Mouse (Mus musculus): ENCODE measurements around the gene Atxn2. TPM values are rescaled to one million over a fixed set of nuclear protein-coding genes. Genes with fewer than 3 reads are reported as not detected.
A peak's percentile ranks its signal among the peaks of the same experiment; 100 is the strongest.

Atxn2 gene
- 111 and 112 TPM in 2 replicates for polyA plus RNA-seq (2012; rRNA removed)

DNA sequence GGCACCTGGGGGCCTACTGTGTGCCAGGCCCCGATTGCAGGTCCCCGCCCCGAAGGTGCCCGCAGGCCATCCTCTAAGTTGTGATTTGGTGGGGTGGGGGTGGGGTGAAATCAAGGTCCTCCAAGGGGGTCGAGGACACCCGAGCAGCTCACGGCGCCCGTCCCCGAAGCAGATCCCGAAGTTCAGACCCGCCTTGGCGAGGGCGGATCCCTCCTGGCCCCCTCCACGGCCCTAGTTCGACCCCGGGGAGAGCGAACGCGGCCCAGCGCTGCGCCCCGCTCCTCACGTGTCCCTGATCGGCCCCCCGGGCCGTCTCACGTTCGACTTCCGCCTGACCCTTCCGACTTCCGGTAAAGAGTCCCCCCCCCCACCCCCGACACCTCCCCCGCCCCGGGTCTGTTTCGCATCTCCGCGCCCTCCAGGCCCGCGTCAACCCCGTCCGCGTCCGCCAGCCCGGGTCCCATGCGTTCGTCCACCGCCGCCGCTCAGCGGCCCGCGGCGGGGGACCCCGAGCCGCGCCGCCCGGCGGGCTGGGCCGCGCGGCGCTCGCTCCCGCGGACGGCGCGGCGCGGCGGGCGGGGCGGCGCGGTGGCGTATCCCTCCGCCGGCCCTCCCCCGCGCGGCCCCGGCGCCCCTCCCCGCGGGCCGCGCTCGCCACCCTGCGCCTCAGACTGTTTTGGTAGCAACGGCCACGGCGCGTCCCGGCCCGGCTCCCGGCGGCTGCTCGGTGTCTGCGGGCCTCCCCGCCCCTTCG, at the start of gene Atxn2:
Atxn2 (plus strand) TSS at position 164 of the 754 bp plus-strand sequence.
- Histone ChIP-seq H3K27ac (ENCODE audit: insufficient read depth, low read depth, low read length) (peak within 1 kb of the TSS; percentile 97), H3K4me1 (ENCODE audit: control insufficient read depth, insufficient read depth, low read length) (peaks cover 20% of the 10 kb centered on the region; the same call in 1 of the 2 replicates), H3K4me3 (ENCODE audit: insufficient read depth, low read depth, low read length) (peak within 1 kb of the TSS; percentile 89), H3K27me3 (replicated peaks; ENCODE audit: control insufficient read depth, insufficient read depth, low read length) (no peaks in the 10 kb centered on the region), H3K36me3 (ENCODE audit: control insufficient read depth, insufficient read depth, low read length) (no peaks in the 10 kb centered on the region)
- 5% methylated on average over 94 of the region's 103 CpGs for WGBS
- no peak for TF ChIP-seq CTCF (conservative IDR thresholded peaks at IDR 0.05; ENCODE audit: insufficient read depth, insufficient read length, low read depth, low read length)
- TF ChIP-seq POLR2A (IDR thresholded peaks at IDR 0.05; ENCODE audit: low read depth, low read length) = peak; percentile 87
- DNase-seq = peak; percentile 90

DNA sequence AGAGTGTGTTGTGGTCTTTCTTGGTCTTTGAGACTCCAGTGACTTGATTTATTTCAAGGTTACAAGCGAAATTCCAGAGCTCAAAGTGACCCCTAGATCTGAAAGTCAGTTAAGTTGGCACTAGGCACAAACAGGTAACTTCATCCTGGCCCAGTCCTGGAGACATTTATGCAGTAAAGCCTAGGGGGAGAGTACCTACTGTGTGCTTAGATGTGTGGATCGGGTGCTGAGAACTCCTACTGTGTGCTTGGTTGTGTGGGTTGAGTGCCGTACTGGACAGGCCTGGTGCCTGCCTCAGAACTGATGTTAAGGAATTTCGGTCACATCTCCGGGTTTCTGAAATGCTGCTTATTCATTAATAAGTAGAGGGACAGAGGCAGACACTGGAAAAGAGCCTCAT, 49.6 kb upstream of the Atxn2 start:
- no peak for DNase-seq
- TF ChIP-seq POLR2A (IDR thresholded peaks at IDR 0.05; ENCODE audit: low read depth, low read length) (no peak), CTCF (conservative IDR thresholded peaks at IDR 0.05; ENCODE audit: insufficient read depth, insufficient read length, low read depth, low read length) (no peak)

DNA sequence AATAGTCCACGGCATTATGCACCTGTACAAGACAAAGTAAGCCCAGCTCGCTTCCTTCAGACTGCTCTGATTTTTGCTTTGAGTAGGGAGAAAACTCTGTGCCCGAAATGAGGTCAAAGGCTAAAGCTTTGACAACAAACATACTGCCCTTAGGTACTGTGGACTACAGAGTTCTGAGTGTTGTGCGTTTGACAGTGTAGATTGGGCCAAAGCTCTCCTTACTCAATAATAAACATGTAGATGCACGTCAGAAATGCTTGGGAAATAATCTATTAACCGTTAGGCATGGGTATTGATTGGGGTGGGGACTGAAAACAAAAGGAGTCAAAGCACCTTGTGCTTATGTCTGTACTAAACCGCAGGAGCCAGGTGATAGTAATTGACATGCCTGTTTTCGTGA, 47.7 kb upstream of the Atxn2 start:
- WGBS = 61% methylated on average over 8 of the region's 8 CpGs

More for the DNA sequence above, 49.6 kb upstream of the Atxn2 start:
- peak overlapping the region; percentile 61 for H3K4me3 ChIP-seq (ENCODE audit: insufficient read depth, low read depth, low read length)
- peaks cover 3% of the 10 kb centered on the region for H3K36me3 ChIP-seq (ENCODE audit: control insufficient read depth, insufficient read depth, low read length)
- no peaks in the 10 kb centered on the region for H3K27me3 ChIP-seq (replicated peaks; ENCODE audit: control insufficient read depth, insufficient read depth, low read length)
- WGBS = 39% methylated on average over 5 of the region's 5 CpGs
- peak overlapping the region; percentile 79 for H3K27ac ChIP-seq (ENCODE audit: insufficient read depth, low read depth, low read length)
- peaks cover 16% of the 10 kb centered on the region for H3K4me1 ChIP-seq (ENCODE audit: control insufficient read depth, insufficient read depth, low read length)

DNA sequence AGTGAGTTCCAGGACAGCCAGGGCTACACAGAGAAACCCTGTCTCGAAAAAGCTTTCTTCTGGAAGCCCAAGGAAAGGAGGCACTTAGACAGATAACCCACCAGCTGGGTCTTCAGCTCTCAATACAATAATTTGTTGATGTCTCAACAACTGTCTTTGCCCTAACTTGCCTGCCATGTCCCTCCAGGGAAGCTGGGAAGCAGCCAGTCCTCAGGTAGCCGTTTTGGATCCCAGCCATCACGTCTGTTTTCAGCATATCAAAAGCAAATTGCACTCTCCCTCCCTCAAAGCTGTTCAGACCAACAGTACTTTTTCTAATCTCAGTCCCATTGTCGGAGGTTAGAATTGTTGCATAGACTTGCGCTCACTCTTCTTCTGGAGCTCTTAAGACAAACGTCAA, 47.1 kb upstream of the Atxn2 start:
- DNase-seq = peak; percentile 29
- no peak for TF ChIP-seq CTCF (conservative IDR thresholded peaks at IDR 0.05; ENCODE audit: insufficient read depth, insufficient read length, low read depth, low read length)
- TF ChIP-seq POLR2A (IDR thresholded peaks at IDR 0.05; ENCODE audit: low read depth, low read length) = no peak
- Histone ChIP-seq H3K27me3 (replicated peaks; ENCODE audit: control insufficient read depth, insufficient read depth, low read length) (no peaks in the 10 kb centered on the region), H3K27ac (ENCODE audit: insufficient read depth, low read depth, low read length) (no peak overlapping the region), H3K4me1 (ENCODE audit: control insufficient read depth, insufficient read depth, low read length) (peaks cover 25% of the 10 kb centered on the region), H3K36me3 (ENCODE audit: control insufficient read depth, insufficient read depth, low read length) (peaks cover 5% of the 10 kb centered on the region), H3K4me3 (ENCODE audit: insufficient read depth, low read depth, low read length) (no peak overlapping the region)
- 69% methylated on average over 6 of the region's 6 CpGs for WGBS

More for the DNA sequence above, 47.7 kb upstream of the Atxn2 start:
- Histone ChIP-seq H3K4me3 (ENCODE audit: insufficient read depth, low read depth, low read length) (no peak overlapping the region), H3K36me3 (ENCODE audit: control insufficient read depth, insufficient read depth, low read length) (peaks cover 5% of the 10 kb centered on the region), H3K4me1 (ENCODE audit: control insufficient read depth, insufficient read depth, low read length) (peaks cover 25% of the 10 kb centered on the region), H3K27me3 (replicated peaks; ENCODE audit: control insufficient read depth, insufficient read depth, low read length) (no peaks in the 10 kb centered on the region), H3K27ac (ENCODE audit: insufficient read depth, low read depth, low read length) (no peak overlapping the region; the same call in 1 of the 2 replicates)
- TF ChIP-seq POLR2A (IDR thresholded peaks at IDR 0.05; ENCODE audit: low read depth, low read length) = no peak
- TF ChIP-seq CTCF (conservative IDR thresholded peaks at IDR 0.05; ENCODE audit: insufficient read depth, insufficient read length, low read depth, low read length) = no peak
- DNase-seq = peak; percentile 34

DNA sequence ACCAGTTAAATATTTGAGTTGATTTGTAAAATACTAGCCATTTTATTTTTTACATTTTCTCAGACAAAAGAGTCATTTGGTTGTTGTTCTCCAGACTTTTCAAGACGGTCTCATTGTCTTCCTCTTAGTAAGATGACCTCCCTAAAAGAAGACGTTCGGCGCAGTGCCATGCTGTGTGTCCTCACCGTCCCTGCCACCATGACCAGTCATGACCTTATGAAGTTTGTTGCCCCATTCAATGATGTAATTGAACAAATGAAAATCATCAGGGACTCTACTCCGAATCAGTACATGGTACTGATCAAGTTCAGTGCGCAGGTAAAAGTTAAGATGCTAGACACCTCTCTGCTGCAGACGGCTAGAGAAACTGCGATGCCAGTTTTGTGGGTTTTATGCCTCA, 46.2 kb upstream of the Atxn2 start:
- peaks cover 20% of the 10 kb centered on the region for H3K4me1 ChIP-seq (ENCODE audit: control insufficient read depth, insufficient read depth, low read length)
- WGBS = 93% methylated on average over 9 of the region's 9 CpGs
- no peak overlapping the region for H3K27ac ChIP-seq (ENCODE audit: insufficient read depth, low read depth, low read length)
- TF ChIP-seq CTCF (conservative IDR thresholded peaks at IDR 0.05; ENCODE audit: insufficient read depth, insufficient read length, low read depth, low read length) = no peak
- TF ChIP-seq POLR2A (IDR thresholded peaks at IDR 0.05; ENCODE audit: low read depth, low read length) = no peak
- H3K27me3 ChIP-seq (replicated peaks; ENCODE audit: control insufficient read depth, insufficient read depth, low read length) = no peaks in the 10 kb centered on the region
- peaks cover 5% of the 10 kb centered on the region for H3K36me3 ChIP-seq (ENCODE audit: control insufficient read depth, insufficient read depth, low read length)
- DNase-seq = no peak
- H3K4me3 ChIP-seq (ENCODE audit: insufficient read depth, low read depth, low read length) = no peak overlapping the region

DNA sequence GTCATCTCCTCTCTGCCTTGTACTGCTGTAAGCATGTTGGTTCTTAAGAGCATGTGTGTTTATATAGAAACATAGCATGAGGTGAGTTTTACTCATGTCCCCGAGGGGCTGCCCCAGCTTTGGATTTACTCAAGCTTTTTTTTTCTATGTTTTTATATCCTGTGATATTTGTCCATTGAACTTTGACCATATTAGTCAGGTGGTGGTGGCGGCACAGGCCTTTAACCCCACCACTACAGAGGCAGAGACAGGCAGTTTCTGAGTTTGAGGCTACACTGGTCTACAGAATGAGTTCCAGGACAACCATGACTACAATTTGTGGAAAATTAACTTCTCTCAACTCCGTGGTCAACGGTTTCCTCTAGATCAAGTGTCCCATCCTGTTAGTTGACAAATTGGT, 44.1 kb upstream of the Atxn2 start:
- peak; percentile 77 for DNase-seq
- Histone ChIP-seq H3K27me3 (replicated peaks; ENCODE audit: control insufficient read depth, insufficient read depth, low read length) (no peaks in the 10 kb centered on the region), H3K4me3 (ENCODE audit: insufficient read depth, low read depth, low read length) (no peak overlapping the region), H3K4me1 (ENCODE audit: control insufficient read depth, insufficient read depth, low read length) (peaks cover 20% of the 10 kb centered on the region), H3K27ac (ENCODE audit: insufficient read depth, low read depth, low read length) (peak overlapping the region; percentile 56), H3K36me3 (ENCODE audit: control insufficient read depth, insufficient read depth, low read length) (peaks cover 5% of the 10 kb centered on the region)
- TF ChIP-seq CTCF (conservative IDR thresholded peaks at IDR 0.05; ENCODE audit: insufficient read depth, insufficient read length, low read depth, low read length) = no peak
- no peak for TF ChIP-seq POLR2A (IDR thresholded peaks at IDR 0.05; ENCODE audit: low read depth, low read length)
- 51% methylated on average over 4 of the region's 4 CpGs for WGBS

DNA sequence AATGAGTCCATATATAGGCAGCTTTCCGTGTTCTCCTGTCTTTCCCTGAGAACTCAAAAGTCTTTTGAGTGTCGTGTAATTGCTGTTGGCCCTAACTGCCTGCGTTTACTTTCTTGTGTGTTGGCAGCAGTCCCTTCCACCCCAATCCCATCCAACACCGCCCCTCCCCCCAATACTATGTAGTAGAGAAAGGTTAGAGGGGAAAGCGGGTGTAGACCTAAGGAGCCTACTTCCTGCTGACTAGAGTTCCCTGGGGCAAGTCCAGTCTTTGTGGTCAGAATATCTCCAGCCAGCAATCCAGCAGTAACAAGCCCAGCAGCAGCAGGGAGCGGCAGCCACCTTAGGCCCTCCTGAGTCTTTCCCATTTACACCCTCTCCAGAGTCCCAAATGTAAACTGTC, 42.7 kb upstream of the Atxn2 start:
- 53% methylated on average over 6 of the region's 6 CpGs for WGBS
- peaks cover 5% of the 10 kb centered on the region for H3K36me3 ChIP-seq (ENCODE audit: control insufficient read depth, insufficient read depth, low read length)

More for the DNA sequence above, 42.7 kb upstream of the Atxn2 start:
- Histone ChIP-seq H3K4me1 (ENCODE audit: control insufficient read depth, insufficient read depth, low read length) (peaks cover 15% of the 10 kb centered on the region), H3K4me3 (ENCODE audit: insufficient read depth, low read depth, low read length) (no peak overlapping the region), H3K27me3 (replicated peaks; ENCODE audit: control insufficient read depth, insufficient read depth, low read length) (no peaks in the 10 kb centered on the region), H3K27ac (ENCODE audit: insufficient read depth, low read depth, low read length) (no peak overlapping the region)
- TF ChIP-seq POLR2A (IDR thresholded peaks at IDR 0.05; ENCODE audit: low read depth, low read length) (no peak), CTCF (conservative IDR thresholded peaks at IDR 0.05; ENCODE audit: insufficient read depth, insufficient read length, low read depth, low read length) (no peak)
- DNase-seq = peak; percentile 33

All from kidney, adult 2 months (tissue).